Mouse (Mus musculus) hindbrain, embryonic 16.5 days (tissue): ENCODE measurements around the gene Tspo2. TPM values are rescaled to one million over a fixed set of nuclear protein-coding genes. Genes with fewer than 3 reads are reported as not detected.

Experiments
- ATAC-seq: fragments of 200-750 bp; cut with Nextera tagmentation; 2 replicates; pipeline ENCODE4 v1.8.0; 2017; ENCODE audit warnings: moderate TSS enrichment, moderate library complexity
- H3K27ac ChIP-seq: fragments of 300-500 bp; sonication (generic); 2 replicates; pipeline ENCODE4 v1.5.1; 2014; ENCODE audit warnings: low read depth, mild to moderate bottlenecking, control low read depth, low read length, moderate library complexity
- H3K27me3 ChIP-seq: fragments of 300-500 bp; sonication (generic); replicated peaks from 2 replicates; pipeline ENCODE4 v1.6.1; 2014; ENCODE audit warnings: low read length; ENCODE audit not compliant: control insufficient read depth, insufficient read depth
- H3K36me3 ChIP-seq: fragments of 300-500 bp; sonication (generic); 2 replicates; pipeline ENCODE4 v1.6.1; 2014; ENCODE audit warnings: mild to moderate bottlenecking, low read length, moderate library complexity, mixed read lengths; ENCODE audit not compliant: control insufficient read depth, insufficient read depth
- H3K4me1 ChIP-seq: fragments of 300-500 bp; sonication (generic); 2 replicates; pipeline ENCODE4 v1.6.1; 2014; ENCODE audit warnings: low read depth, low read length; ENCODE audit not compliant: control insufficient read depth, insufficient read depth
- H3K4me2 ChIP-seq: fragments of 300-500 bp; sonication (generic); 2 replicates; pipeline ENCODE4 v1.6.1; 2014; ENCODE audit warnings: mild to moderate bottlenecking, low read length, control low read depth, moderate library complexity
- H3K4me3 ChIP-seq: fragments of 300-500 bp; sonication (generic); 2 replicates; pipeline ENCODE4 v1.5.1; 2014; ENCODE audit warnings: mild to moderate bottlenecking, low read length, control low read depth, moderate library complexity
- H3K9ac ChIP-seq: fragments of 300-500 bp; sonication (generic); 2 replicates; pipeline ENCODE4 v1.6.1; 2014; ENCODE audit warnings: low read depth, mild to moderate bottlenecking, control low read depth, low read length, moderate library complexity
- H3K9me3 ChIP-seq: fragments of 300-500 bp; sonication (generic); 2 replicates; pipeline ENCODE4 v1.6.1; 2014; ENCODE audit warnings: mild to moderate bottlenecking, low read length, moderate library complexity; ENCODE audit not compliant: control insufficient read depth
- WGBS: fragments of 180-500 bp; shearing (Covaris S2); extraction: QIAGEN DNeasy Blood & Tissue Kit; methylation state at CpG from one replicate; pipeline ENCODE4 v1.1.7; 2014; 5-methylcytosine and 5-hydroxymethylcytosine counted together
- polyA plus RNA-seq: library from polyadenylated mRNA; unstranded; fragments of >200 nt; fragmentation: Nextera tagmentation; extraction: Ambion mirVana; gene quantifications from 2 replicates; pipeline ENCODE4 v1.2.1, GENCODE M21; 2015

The Tspo2 gene
- polyA plus RNA-seq, 1 experiment from 2014 or later: 0.93 TPM

DNA sequence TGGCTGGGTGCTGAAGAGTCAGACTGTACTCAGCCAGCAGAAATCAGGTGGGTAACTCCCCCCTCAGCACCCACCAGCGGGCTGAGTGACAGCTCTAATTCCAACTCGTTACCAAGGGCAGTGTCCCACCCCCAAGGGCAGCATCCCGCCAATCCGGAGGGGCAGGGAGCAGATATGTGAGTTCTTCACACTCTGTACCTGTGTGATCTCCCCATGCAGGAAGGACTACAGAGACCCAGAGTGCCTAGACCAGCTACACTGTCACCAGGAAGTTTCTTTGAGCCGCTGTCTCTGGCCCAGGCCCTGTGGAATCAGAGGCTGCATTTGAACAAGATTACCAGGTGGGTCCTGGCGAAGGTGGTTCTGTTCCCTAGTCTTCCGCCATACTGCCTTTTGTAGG, 2.9 kb upstream of the Tspo2 start:
- H3K9me3 ChIP-seq: no peaks in the 10 kb centered on the region
- WGBS: 56% methylated on average over 7 of the region's 7 CpGs
- no peak overlapping the region for H3K9ac ChIP-seq
- no peak overlapping the region for H3K4me3 ChIP-seq
- no peak overlapping the region for H3K4me2 ChIP-seq
- H3K27ac ChIP-seq: no peak overlapping the region
- H3K4me1 ChIP-seq: peaks cover 2% of the 10 kb centered on the region; the same call in 1 of the 2 replicates
- H3K36me3 ChIP-seq: no peaks in the 10 kb centered on the region
- ATAC-seq: no peak
- H3K27me3 ChIP-seq: no peaks in the 10 kb centered on the region

DNA sequence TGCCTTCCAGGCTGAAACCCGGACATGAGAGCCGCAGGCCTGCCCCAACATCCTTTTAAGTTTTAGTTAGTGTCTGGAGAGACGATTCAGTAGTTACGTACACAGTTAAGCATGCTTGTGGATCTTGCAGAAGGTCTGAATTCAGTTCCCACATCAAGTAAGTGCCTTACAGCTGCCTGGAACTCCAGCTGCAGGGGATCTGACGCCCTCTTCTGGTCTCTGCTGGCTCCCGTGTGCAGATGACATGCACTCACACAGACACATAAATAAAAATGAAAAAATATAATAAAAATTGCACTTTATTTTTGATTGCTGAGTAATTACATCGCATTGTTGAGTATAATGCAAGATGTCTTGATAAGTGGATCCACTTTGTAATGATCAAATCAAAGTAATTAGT, 2.2 kb upstream of the Tspo2 start:
- Histone ChIP-seq H3K9me3 (no peaks in the 10 kb centered on the region), H3K9ac (no peak overlapping the region), H3K4me3 (no peak overlapping the region), H3K4me2 (no peak overlapping the region), H3K27ac (no peak overlapping the region), H3K36me3 (no peaks in the 10 kb centered on the region), H3K4me1 (peaks cover 2% of the 10 kb centered on the region; the same call in 1 of the 2 replicates), H3K27me3 (no peaks in the 10 kb centered on the region)
- ATAC-seq: no peak
- 76% methylated on average over 7 of the region's 7 CpGs for WGBS

DNA sequence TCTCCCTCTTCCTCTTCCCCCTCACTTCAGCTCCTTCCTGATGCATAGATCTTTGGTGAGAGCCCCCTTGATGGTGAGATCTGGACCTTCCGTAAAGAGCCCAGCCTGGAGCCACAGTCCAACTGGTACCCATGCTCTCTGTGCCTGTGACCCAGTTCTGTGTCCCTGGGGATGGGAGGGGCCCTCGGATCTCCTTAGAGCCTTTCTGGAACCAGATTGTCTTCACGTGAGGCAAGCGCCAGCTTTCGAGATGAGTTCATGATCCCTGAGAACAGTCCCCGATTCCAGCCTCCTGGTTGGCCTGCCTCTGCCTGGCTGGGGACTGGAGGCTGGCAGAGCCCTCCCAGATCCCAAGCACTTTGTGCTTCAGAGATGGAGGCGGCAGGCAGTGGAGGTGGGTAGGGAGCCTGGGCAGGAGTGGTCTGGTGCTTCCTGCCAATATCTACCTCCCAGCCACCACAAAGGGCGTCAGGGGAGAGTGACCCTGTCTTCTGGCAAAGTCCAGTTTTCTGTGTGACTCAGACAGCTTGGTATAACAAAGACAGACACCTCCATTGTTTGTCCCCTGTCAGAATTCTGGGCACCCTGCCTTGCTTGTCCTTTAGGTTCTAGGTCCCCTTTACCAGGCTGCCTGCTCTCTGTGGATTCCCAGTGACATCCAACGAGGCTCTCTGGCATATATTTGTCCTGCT, 577 bp upstream of the Tspo2 start:
- H3K4me2 ChIP-seq: no peak overlapping the region
- H3K27ac ChIP-seq: no peak overlapping the region
- H3K4me3 ChIP-seq: no peak overlapping the region
- ATAC-seq: peak; percentile 37; the same call in 1 of the 2 replicates
- H3K36me3 ChIP-seq: no peaks in the 10 kb centered on the region
- peaks cover 2% of the 10 kb centered on the region; the same call in 1 of the 2 replicates for H3K4me1 ChIP-seq
- no peak overlapping the region for H3K9ac ChIP-seq
- WGBS: 56% methylated on average over 9 of the region's 9 CpGs
- H3K9me3 ChIP-seq: no peaks in the 10 kb centered on the region
- H3K27me3 ChIP-seq: no peaks in the 10 kb centered on the region

DNA sequence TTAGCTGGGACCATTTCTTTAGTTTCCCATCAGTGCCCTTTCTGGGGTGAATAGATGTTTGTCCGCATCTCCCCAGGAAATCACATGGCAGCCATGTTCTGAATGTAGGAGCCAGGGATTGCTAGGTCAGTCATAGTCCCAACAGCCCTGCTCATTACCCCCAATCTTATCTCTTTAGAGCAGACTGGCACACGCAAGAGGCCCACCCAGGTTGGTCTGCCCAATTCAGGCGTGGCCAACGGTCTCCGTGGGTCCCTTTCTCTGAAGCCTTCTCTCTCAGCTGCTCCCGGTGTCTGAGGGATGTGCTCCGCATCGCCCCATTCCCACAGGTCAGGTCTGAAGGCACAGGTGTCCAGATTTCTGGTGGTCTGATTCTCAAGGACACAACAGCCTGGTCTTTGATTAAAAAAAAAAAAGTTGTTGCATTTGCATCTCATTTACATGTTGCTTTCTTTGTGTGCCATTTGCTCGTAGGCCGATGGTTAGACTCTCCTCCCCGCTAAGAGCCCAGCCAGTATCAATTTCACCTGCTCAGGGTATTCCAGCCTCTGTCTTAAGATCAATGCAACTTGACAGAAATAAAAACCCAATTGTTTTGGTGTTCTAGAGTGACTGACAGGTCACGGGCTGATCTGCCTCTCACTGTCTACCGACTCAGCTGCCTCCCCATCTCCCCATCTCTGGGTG, 513 bp downstream of the Tspo2 start:
- no peak overlapping the region for H3K4me3 ChIP-seq
- no peaks in the 10 kb centered on the region for H3K9me3 ChIP-seq
- H3K9ac ChIP-seq: no peak overlapping the region
- no peak overlapping the region for H3K27ac ChIP-seq
- no peak for ATAC-seq
- peaks cover 2% of the 10 kb centered on the region; the same call in 1 of the 2 replicates for H3K4me1 ChIP-seq
- 71% methylated on average over 13 of the region's 13 CpGs for WGBS
- H3K36me3 ChIP-seq: no peaks in the 10 kb centered on the region
- no peak overlapping the region for H3K4me2 ChIP-seq
- no peaks in the 10 kb centered on the region for H3K27me3 ChIP-seq

DNA sequence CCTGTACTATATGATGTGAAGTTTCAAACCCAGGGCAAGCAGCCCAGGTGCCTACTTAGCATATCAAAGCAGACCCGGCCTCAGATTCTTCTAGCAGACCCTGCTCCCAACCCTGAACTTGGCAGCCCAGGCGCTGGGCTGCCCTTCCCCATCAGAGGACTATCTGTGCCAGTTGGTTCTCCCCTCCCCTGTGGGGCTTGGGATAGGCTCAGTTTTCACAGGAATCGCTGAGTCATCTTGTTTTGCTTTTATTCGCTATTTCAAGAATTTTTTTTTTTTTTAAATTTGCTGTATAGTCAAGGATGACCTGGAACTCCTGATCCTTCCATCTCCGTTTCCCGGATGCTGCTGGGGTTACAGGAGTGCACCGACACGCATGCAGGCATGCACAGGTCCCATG, 3.6 kb downstream of the Tspo2 start:
- 72% methylated on average over 8 of the region's 8 CpGs for WGBS
- no peak overlapping the region for H3K4me3 ChIP-seq
- ATAC-seq: no peak

DNA sequence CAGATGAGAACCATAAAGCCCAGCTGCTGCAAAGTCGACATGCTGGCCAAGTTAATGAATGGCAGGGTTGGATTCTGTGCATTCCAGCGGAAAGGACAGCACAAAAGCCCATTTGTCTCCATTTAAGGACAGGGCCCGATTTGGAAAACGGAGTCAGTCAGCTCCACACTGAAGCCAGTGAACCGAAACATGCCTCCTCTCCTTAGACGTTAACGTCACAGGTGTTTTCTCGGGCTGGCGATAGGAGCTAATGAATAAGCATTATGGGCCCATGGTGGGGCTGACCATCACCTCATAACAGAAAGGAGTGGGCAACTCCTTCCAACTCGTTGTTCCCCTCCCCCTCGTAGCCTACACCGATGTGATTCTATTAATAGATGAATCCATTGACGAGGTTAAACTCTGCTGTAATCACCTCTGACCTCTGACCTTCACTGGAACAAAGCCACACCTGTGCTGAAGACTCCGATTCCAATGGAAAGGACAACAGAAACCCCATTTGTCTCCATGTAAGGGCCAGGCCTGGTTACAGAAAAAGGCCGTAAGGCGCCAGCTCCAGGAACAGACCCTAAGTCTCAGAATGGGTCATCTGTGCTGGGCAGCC, 7.7 kb downstream of the Tspo2 start:
- H3K4me3 ChIP-seq: no peak overlapping the region
- no peak for ATAC-seq

More for the DNA sequence above, 3.6 kb downstream of the Tspo2 start:
- no peak overlapping the region for H3K27ac ChIP-seq
- no peaks in the 10 kb centered on the region for H3K36me3 ChIP-seq
- H3K4me1 ChIP-seq: peaks cover 2% of the 10 kb centered on the region; the same call in 1 of the 2 replicates
- no peaks in the 10 kb centered on the region for H3K27me3 ChIP-seq
- H3K9me3 ChIP-seq: no peaks in the 10 kb centered on the region
- no peak overlapping the region for H3K4me2 ChIP-seq
- H3K9ac ChIP-seq: no peak overlapping the region

DNA sequence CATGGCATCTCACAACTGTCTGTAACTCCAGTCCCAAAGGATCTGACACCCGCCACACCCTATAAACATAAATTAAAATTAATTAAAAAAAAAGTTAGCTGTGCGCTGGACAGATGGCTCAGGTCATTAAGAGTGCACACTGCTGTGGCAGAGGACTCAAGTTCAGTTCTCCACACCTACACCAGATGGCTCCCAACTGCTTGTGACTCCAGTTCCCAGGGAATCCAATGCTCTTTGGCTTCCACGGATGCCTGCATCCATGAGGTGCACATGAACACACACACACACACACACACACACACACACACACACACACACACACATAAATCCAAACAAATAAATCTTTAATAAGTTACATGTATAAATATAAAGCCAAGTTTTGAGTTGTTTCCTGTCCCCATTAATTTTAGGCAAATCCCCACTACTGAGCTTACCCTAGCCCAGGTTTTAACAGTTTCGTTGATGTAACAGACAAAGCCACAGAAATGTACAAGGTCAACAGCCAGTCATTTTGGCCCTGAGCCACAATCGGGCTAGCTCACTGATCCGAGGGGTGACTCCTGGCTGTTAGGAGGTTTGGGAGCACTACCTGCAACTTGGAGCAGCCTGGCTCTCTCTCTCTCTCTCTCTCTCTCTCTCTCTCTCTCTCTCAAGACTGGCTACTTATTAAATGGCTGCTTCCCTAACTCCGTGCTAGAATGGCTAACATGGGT, 8.4 kb downstream of the Tspo2 start:
- Histone ChIP-seq H3K36me3 (no peaks in the 10 kb centered on the region), H3K4me1 (no peaks in the 10 kb centered on the region), H3K4me2 (no peak overlapping the region), H3K27ac (no peak overlapping the region), H3K9me3 (no peaks in the 10 kb centered on the region), H3K27me3 (no peaks in the 10 kb centered on the region), H3K4me3 (no peak overlapping the region), H3K9ac (no peak overlapping the region)
- 55% methylated on average over 7 of the region's 7 CpGs for WGBS
- peak; percentile 56; the same call in 1 of the 2 replicates for ATAC-seq

More for the DNA sequence above, 7.7 kb downstream of the Tspo2 start:
- H3K4me2 ChIP-seq: no peak overlapping the region
- H3K27me3 ChIP-seq: no peaks in the 10 kb centered on the region
- no peak overlapping the region for H3K27ac ChIP-seq
- 56% methylated on average over 16 of the region's 16 CpGs for WGBS
- H3K9me3 ChIP-seq: no peaks in the 10 kb centered on the region
- no peaks in the 10 kb centered on the region for H3K4me1 ChIP-seq
- H3K9ac ChIP-seq: no peak overlapping the region
- H3K36me3 ChIP-seq: no peaks in the 10 kb centered on the region

DNA sequence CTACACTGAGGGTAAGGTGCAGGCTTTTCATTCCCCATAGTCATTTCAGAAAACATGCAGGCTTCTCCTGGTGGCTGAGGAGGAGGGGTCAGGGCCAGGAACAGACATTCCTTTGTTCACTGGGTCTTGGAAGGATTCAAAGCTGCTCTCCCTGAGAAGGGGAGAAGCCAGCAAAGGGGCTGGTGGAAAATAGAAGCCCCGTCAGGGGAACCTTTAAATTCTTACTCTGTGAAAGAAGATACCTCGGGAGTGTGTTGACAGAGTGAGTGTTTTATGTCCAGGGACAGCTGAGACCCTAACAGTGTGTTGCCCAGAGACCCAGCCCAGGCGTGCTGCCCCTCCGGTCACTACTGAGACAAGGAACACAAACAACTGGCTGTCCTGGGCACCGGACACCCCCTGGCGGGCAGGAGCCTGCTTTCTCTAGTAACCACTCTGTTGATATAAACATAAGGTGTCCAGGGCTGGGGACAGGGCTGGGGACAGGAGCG, 13.9 kb downstream of the Tspo2 start:
- Histone ChIP-seq H3K9me3 (no peaks in the 10 kb centered on the region), H3K36me3 (no peaks in the 10 kb centered on the region), H3K4me2 (no peak overlapping the region), H3K9ac (no peak overlapping the region), H3K27me3 (no peaks in the 10 kb centered on the region), H3K4me1 (peaks cover 1% of the 10 kb centered on the region; the same call in 1 of the 2 replicates), H3K4me3 (no peak overlapping the region), H3K27ac (peak overlapping the region; percentile 59; the same call in 1 of the 2 replicates)
- 35% methylated on average over 7 of the region's 7 CpGs for WGBS
- ATAC-seq: peak; percentile 72
